Mouse (Mus musculus): ENCODE measurements around the gene Maged1. TPM values are rescaled to one million over a fixed set of nuclear protein-coding genes. Genes with fewer than 3 reads are reported as not detected.
A peak's percentile ranks its signal among the peaks of the same experiment; 100 is the strongest.

The Maged1 gene
- polyA plus RNA-seq, 1 experiment from 2014 or later, result 364 TPM

GRCm38 (mm10) chrX:94542536-94542935 lies 593 bp upstream of the Maged1 start:
- Histone ChIP-seq H3K9me3 (replicated peaks; ENCODE audit: low read length) (no peaks in the 10 kb centered on the region), H3K4me3 (replicated peaks; ENCODE audit: low read depth, low read length) (peak overlapping the region; percentile 68), H3K36me3 (ENCODE audit: insufficient read depth, low read length) (peaks cover under 1% of the 10 kb centered on the region; the same call in 1 of the 2 replicates), H3K9ac (ENCODE audit: low read depth, low read length) (0 out of 2 replicates have a peak overlapping the region, but pooled peaks have one; percentile 50), H3K4me2 (ENCODE audit: low read length) (peak overlapping the region; percentile 54), H3K27me3 (ENCODE audit: insufficient read depth, low read length) (no peaks in the 10 kb centered on the region), H3K27ac (peak overlapping the region; percentile 64), H3K4me1 (replicated peaks; ENCODE audit: insufficient read depth, low read length) (no peaks in the 10 kb centered on the region; the same call in 1 of the 2 replicates)
- 35% methylated on average over 9 of the region's 9 CpGs for WGBS
- DNase-seq (ENCODE audit: low spot score) (no peak), ATAC-seq (replicated peaks; ENCODE audit: low FRiP score, low read depth) (no peak)
- TF ChIP-seq CTCF (IDR thresholded peaks at IDR 0.05; ENCODE audit: low read depth), result no peak

- H3K9ac ChIP-seq (ENCODE audit: low read depth, low read length), result peak overlapping the region; percentile 68
- ATAC-seq (replicated peaks; ENCODE audit: low FRiP score, low read depth) (peak; percentile 4; the same call in 1 of the 2 replicates), DNase-seq (ENCODE audit: low spot score) (peak; percentile 3)
- H3K4me1 ChIP-seq (replicated peaks; ENCODE audit: insufficient read depth, low read length), result no peaks in the 10 kb centered on the region; the same call in 1 of the 2 replicates
- H3K9me3 ChIP-seq (replicated peaks; ENCODE audit: low read length), result no peaks in the 10 kb centered on the region
- H3K27me3 ChIP-seq (ENCODE audit: insufficient read depth, low read length), result no peaks in the 10 kb centered on the region
- H3K4me2 ChIP-seq (ENCODE audit: low read length), result peak overlapping the region; percentile 57
- H3K4me3 ChIP-seq (replicated peaks; ENCODE audit: low read depth, low read length), result peak overlapping the region; percentile 68
- WGBS, result 22% methylated on average over 25 of the region's 25 CpGs
- no peak for TF ChIP-seq CTCF (IDR thresholded peaks at IDR 0.05; ENCODE audit: low read depth)
- H3K36me3 ChIP-seq (ENCODE audit: insufficient read depth, low read length), result peaks cover 8% of the 10 kb centered on the region; the same call in 1 of the 2 replicates
- peak overlapping the region; percentile 75 for H3K27ac ChIP-seq
Measured at GRCm38 (mm10) chrX:94541206-94541605, 737 bp downstream of the Maged1 start.

GRCm38 (mm10) chrX:94540341-94541201 lies 1.4 kb downstream of the Maged1 start:
- H3K9ac ChIP-seq (ENCODE audit: low read depth, low read length), result peak overlapping the region; percentile 68
- no peaks in the 10 kb centered on the region; the same call in 1 of the 2 replicates for H3K4me1 ChIP-seq (replicated peaks; ENCODE audit: insufficient read depth, low read length)
- H3K4me2 ChIP-seq (ENCODE audit: low read length), result peak overlapping the region; percentile 57
- H3K36me3 ChIP-seq (ENCODE audit: insufficient read depth, low read length), result peaks cover 10% of the 10 kb centered on the region; the same call in 1 of the 2 replicates
- DNase-seq (ENCODE audit: low spot score) (peak; percentile 62), ATAC-seq (replicated peaks; ENCODE audit: low FRiP score, low read depth) (peak; percentile 58)
- H3K27me3 ChIP-seq (ENCODE audit: insufficient read depth, low read length), result no peaks in the 10 kb centered on the region
- H3K27ac ChIP-seq, result peak overlapping the region; percentile 75
- 29% methylated on average over 36 of the region's 37 CpGs for WGBS
- H3K4me3 ChIP-seq (replicated peaks; ENCODE audit: low read depth, low read length), result peak overlapping the region; percentile 68
- no peaks in the 10 kb centered on the region for H3K9me3 ChIP-seq (replicated peaks; ENCODE audit: low read length)
- TF ChIP-seq CTCF (IDR thresholded peaks at IDR 0.05; ENCODE audit: low read depth), result no peak

GRCm38 (mm10) chrX:94534346-94534745 lies 7.6 kb downstream of the Maged1 start:
- Histone ChIP-seq H3K4me3 (replicated peaks; ENCODE audit: low read depth, low read length) (no peak overlapping the region), H3K27me3 (ENCODE audit: insufficient read depth, low read length) (no peaks in the 10 kb centered on the region; the same call in 1 of the 2 replicates), H3K9me3 (replicated peaks; ENCODE audit: low read length) (no peaks in the 10 kb centered on the region), H3K4me2 (ENCODE audit: low read length) (no peak overlapping the region), H3K9ac (ENCODE audit: low read depth, low read length) (no peak overlapping the region), H3K36me3 (ENCODE audit: insufficient read depth, low read length) (peaks cover 10% of the 10 kb centered on the region; the same call in 1 of the 2 replicates), H3K27ac (no peak overlapping the region), H3K4me1 (replicated peaks; ENCODE audit: insufficient read depth, low read length) (no peaks in the 10 kb centered on the region)
- no peak for TF ChIP-seq CTCF (IDR thresholded peaks at IDR 0.05; ENCODE audit: low read depth)
- WGBS, result 68% methylated on average over 2 of the region's 2 CpGs
- ATAC-seq (replicated peaks; ENCODE audit: low FRiP score, low read depth) (0 out of 2 replicates have a peak, but pooled peaks have one; percentile 13), DNase-seq (ENCODE audit: low spot score) (no peak)

GRCm38 (mm10) chrX:94530301-94530700 lies 11.6 kb downstream of the Maged1 start:
- H3K9me3 ChIP-seq (replicated peaks; ENCODE audit: low read length), result no peaks in the 10 kb centered on the region
- H3K4me1 ChIP-seq (replicated peaks; ENCODE audit: insufficient read depth, low read length), result no peaks in the 10 kb centered on the region
- ATAC-seq (replicated peaks; ENCODE audit: low FRiP score, low read depth), result no peak
- no peak overlapping the region for H3K4me3 ChIP-seq (replicated peaks; ENCODE audit: low read depth, low read length)
- H3K36me3 ChIP-seq (ENCODE audit: insufficient read depth, low read length), result no peaks in the 10 kb centered on the region
- no peak overlapping the region for H3K27ac ChIP-seq
- no peak for TF ChIP-seq CTCF (IDR thresholded peaks at IDR 0.05; ENCODE audit: low read depth)
- WGBS, result 81% methylated on average over 3 of the region's 3 CpGs
- no peaks in the 10 kb centered on the region; the same call in 1 of the 2 replicates for H3K27me3 ChIP-seq (ENCODE audit: insufficient read depth, low read length)
- no peak overlapping the region for H3K9ac ChIP-seq (ENCODE audit: low read depth, low read length)
- no peak overlapping the region for H3K4me2 ChIP-seq (ENCODE audit: low read length)
- no peak for DNase-seq (ENCODE audit: low spot score)

- Histone ChIP-seq H3K4me3 (replicated peaks; ENCODE audit: low read depth, low read length) (no peak overlapping the region), H3K36me3 (ENCODE audit: insufficient read depth, low read length) (no peaks in the 10 kb centered on the region), H3K4me1 (replicated peaks; ENCODE audit: insufficient read depth, low read length) (no peaks in the 10 kb centered on the region), H3K27ac (no peak overlapping the region), H3K9ac (ENCODE audit: low read depth, low read length) (no peak overlapping the region), H3K9me3 (replicated peaks; ENCODE audit: low read length) (no peaks in the 10 kb centered on the region), H3K4me2 (ENCODE audit: low read length) (no peak overlapping the region), H3K27me3 (ENCODE audit: insufficient read depth, low read length) (no peaks in the 10 kb centered on the region)
- no peak for DNase-seq (ENCODE audit: low spot score)
- TF ChIP-seq CTCF (IDR thresholded peaks at IDR 0.05; ENCODE audit: low read depth), result no peak
- WGBS, result 75% methylated on average over 3 of the region's 3 CpGs
- ATAC-seq (replicated peaks; ENCODE audit: low FRiP score, low read depth), result no peak
Measured at GRCm38 (mm10) chrX:94522166-94522565, 19.8 kb downstream of the Maged1 start.

Data from kidney, postnatal 0 days (tissue).